Mouse (Mus musculus): ENCODE measurements at regions not wholly inside any gene's neighbourhood (a gene's known extent, or its start where the extent isn't known, plus 50 kb on each side); places are given as distances from the start of the nearest gene placed in this dataset.
A peak's percentile ranks its signal among the peaks of the same experiment; 100 is the strongest.
"Not testable (repeated sequence)": the region's sequence is repeated elsewhere in the genome, so short reads cannot be mapped to it uniquely, and the experiment has no call there.

DNA sequence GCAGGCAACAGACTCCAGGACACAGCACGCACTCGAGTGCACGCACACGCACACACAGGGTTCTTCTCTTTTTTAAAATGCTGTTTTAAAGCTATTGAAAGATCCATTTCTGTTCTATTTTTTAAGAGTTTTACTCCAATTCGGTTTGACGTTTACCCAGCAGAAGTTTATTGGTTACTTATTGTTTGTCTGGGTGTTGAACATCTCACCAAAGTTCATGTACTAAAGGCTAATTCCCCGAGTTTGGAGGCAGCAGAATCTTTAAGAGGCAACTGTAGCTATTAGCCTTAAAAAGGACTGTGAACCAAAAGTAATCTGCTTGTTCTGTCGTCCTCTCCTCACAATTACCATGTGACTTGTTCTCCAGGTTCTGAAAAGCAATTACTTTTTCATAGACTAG, 263.0 kb upstream of the Nfia start:
- DNase-seq = no peak

DNA sequence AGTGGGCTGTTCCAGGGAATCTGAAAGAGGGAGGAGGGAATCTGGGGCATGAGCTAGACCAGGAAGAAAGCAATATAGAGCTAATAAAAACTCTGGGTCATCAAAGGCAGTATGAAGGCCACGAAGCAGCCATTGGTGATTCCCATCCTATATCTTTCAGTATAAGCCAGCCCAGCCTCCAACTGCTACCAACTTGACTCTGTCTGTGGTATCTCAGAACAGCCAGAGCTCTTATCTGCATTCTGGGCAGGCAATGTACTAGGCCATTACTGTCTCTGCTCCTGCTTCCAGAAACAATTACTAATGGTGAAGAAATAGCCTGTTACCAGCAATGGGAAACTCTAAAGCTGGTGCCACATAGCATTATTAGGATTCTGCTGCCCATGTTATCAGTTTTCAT, 266.8 kb upstream of the Nfia start:
- no peak for DNase-seq

DNA sequence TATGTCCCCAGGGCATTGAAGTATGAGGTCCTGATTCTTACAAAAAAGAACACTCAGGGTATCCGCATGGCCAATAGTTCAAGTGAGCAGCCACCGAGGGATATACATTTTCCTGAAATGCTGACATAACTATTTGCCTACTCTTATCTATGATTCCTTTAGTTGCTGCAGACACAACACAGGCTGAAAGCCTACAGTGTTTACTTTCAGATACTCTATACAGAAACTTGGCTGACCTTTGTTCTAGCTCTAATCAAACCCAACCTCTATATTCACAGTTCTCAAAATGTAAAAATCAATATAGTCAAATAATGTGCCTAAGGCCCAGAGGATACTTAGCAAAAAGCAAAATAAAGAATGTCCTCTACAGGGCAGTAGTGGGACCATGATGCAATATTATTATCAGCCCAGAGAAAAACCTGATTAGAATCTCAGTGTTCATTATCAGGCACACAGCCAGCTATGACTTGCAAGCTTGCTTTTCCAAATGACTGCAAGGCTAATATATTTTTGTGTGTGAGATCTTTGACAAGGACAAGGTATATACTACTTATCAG, 281.2 kb upstream of the Nfia start:
- no peak for DNase-seq

DNA sequence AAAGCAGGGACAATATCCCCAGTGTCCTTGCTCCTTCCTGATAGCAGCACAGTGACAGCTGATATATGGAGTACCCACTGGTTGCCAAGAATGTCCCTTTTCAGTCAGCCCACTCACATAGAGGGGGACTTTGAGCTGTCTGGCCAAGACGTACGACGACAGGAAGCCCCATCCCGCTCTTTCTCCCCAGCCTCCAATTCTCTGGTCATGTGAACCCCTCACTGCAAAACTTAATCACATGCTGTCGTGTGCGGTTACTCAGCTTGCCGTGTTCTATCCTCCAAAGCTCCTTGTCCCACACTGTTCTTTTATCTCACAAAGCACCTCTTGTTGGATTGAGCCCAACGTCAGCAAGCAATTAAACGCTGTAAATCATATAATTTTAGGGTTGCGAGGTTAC, 286.2 kb upstream of the Nfia start:
- DNase-seq = no peak

DNA sequence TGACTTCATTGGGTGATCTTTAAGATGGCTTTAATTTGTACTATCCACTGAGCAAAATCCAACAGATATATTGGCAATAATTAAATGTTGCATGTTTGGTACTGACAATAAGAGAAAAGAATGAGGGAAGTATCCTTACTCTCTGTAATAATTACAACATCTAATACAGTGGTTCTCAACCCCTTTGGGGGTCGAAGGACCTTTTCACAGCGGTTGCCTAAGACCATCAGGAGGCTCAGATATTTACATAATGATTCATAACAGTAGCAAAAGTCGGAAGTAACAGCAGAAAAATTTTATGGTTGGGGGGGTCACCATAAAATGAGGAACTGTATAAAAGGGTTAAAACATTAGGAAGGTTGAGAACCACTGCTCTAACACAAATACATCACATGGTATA, 287.3 kb upstream of the Nfia start:
- no peak for DNase-seq

DNA sequence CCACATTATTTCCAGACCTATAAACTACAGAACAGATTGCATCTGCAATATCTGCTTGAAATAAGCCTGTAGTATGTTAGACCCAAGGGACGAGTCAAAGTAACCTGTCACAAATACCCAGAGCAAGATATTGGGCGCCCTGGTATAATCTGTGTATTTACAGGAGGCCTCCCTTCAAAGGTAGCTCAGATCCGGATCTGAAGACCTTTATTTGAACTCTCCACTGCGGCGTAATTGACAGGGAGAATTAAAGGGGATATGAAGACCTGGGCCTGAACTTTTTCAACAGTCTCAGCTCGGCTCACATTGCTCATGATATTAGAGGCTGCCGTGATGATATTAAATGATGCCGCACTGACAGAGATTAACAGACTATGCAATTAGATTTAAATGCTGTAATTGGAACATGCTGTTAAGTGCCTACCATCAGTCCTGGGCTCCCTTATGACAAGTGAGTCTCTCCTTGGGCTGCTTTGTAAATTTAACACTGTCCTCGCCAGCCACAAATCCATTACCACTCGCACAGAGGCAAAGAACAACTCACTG, 289.8 kb upstream of the Nfia start:
- DNase-seq = no peak

DNA sequence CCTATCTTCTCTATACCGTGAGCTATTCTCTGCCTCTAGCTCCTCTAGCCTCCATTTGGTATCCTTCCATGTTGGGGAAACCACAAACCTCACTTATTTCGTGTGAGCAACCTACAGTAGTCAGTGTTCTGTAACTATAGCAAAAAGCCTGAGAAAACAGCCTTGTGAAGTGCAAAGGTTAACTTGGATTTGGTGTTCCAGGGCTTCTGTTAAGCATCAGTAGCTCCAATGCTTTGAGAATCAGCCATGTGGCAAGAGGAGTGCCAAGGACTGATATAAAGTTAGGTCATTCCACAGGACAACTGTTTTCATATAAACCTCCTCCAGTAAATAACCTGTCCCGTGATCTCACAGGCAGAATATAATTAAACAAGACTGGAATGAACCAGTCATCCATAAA, 290.7 kb upstream of the Nfia start:
- no peak for DNase-seq

DNA sequence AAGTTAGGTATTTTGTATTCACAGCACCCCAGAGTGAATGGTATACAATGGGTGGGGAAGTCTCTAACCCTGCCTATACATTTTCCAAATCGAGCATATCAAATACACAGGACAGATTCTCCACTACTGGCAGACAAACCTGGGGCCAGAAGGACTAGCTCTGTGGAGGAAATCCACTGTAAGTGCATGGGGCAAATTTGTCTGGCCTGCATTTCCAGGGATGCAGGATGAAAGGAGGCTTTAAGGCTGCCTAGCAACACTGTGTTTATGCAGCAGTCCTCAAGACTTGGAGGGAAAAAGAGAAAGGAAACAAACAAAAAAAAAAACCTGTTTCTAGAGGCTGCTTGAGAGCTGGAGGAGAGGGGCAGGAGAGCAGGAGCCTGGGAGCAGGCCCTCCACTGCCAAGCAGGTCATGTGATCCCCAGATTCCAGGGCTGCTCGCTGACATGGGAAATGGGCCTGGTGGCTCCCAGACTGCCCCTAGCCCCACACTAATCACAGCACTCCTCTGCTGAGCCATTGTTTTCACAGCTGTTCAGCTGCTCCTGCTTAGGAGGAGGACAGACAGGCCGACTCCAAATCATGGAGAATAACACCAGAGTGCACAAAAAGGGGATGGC, 293.7 kb upstream of the Gm10192 start:
- peak; percentile 54 to 82 for DNase-seq

DNA sequence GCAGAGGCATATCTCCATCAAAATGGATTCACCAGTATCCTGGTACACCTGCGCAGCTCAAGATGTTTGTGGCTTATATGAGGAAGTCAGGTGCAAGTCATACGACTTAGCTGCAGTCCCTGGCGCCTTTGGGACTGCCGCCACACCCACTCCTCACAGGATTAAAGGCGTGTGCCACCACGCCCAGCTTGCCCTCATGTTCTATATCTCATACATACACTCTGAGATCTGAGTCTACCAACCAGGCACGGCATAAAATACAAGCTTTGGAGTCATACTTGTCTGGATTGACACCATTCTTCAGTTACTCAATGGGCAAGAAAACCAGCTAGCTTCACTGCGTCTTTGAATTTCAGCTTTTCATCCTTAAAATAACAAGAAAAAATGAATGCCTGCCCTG, 290.5 kb upstream of the Gm10192 start:
- not testable (repeated sequence) for DNase-seq

DNA sequence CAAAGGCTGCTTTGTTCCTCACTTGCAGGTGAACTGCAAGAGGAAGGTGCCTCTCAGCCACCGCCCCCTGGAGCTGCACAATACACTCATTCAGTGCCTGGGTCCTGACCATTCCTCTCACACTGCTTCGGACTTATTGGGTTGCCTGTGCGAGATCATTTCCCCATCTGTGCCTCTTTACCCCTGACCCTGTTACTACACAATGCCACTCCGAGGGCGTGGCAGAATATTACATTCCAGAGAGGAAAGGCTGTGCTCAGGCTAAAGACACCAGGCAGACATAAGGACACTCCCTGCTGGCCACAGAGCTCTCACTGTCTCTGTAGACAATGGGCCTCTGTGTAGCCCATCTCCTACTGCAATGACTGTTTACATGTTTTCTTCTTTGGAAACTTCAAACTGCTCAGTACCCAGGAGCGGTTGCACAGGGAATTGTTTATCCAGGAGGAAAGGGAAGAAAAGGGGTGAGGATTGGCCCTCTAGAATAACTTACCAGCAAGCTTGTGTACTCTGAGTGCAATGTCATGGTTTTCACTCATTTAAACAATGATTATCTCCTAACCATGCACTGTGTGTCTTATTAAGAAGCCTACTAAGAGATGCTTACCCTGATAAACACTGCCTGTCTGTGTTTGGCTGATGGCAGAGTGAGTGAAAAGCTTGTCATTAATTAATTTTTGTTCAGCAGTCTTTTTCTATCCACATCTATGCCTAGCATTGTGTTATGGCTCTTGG, 283.1 kb upstream of the Gm10192 start:
- DNase-seq = no peak

DNA sequence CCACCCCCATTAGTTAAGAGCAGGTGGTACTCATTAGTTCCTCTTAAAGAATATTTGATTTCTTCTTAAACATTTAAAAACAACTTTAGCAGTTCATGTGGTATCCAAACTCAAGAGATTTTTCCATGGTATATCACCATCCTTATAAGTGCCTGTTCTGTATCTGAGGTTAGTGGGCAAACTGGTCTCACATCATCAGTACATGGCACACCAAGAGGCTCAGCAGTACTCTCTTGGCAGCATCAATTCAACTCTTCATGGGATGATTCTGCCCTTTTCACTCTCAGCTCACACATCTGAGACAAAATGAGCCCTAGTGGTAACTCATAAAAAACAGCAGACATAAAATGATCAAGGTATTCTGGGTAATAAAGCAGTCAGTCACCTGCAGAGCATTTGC, 282.6 kb upstream of the Gm10192 start:
- DNase-seq = no peak

DNA sequence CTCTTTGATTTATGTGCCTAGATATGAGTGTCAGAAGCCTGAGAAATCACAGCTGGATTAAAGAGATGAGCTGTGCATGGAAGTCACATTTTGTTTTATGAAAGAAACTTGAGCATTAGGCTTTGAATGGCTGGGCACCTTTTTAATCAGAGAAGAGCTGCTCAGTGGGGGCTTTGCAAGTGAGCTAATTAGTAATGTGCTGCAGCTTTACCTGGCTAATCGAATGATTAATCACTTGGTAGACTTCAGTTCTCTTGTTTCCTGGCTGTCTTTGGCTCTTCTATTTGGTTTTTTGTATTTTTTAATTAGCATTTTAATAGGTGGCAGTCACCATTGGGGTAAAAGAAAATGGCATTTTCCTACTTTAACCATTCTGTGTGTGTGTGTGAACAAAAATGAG, 278.2 kb upstream of the Gm10192 start:
- no peak for DNase-seq

DNA sequence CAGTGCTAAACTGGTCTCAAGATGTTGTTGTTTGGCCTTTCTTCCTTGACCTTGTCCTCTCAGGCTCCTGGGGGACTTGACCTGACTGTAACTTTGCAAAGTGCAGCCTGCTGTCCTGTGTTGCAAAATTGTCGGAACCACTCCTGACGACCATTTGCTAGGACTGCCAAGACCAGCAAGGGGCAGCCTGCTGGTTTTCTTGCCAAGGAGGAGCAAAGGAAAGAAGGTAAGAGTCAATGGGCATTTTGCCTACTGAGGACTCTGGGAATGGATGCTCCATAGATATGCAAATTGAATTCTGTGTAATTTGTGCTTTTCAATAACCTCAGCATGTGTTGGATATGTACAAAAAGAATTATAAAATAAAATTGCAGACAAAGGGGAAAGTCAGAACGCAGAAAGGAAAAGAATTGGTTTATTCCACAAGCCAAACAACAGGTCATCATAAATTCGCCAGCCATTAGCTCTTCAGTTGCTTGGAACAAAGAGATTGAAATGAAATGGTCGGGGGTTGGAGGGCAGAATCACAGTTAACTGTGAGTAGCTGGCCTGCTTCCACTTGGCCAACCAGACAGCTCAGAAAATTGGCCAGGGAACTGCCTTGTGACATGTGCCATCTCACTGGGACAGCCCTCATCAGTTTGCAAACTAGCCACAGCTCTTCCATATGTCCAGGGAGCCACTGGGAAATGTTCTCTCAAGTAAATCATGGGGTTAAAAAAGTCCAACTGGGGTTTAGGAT, 256.5 kb upstream of the Gm10192 start:
- DNase-seq = peak; percentile 16 to 17

DNA sequence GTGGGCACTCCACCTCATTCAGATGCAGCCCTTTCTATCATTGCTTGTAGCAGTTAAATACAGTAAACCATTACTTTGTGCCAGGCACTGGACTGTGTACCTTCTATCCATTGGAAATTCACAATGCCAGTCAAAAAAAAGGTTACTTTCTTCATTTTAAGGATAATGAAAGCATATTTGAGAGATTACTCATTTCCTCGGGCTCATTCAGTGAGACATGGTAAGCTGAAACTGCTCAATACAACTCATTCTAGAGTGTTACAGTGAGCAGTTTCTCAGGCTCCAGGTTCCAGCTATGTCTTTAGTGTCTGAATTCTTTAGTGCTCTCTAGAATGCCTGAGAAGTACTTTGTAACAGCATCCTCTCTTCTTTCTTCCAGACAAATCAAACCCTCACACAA, 249.7 kb upstream of the Gm10192 start:
- DNase-seq = no peak

DNA sequence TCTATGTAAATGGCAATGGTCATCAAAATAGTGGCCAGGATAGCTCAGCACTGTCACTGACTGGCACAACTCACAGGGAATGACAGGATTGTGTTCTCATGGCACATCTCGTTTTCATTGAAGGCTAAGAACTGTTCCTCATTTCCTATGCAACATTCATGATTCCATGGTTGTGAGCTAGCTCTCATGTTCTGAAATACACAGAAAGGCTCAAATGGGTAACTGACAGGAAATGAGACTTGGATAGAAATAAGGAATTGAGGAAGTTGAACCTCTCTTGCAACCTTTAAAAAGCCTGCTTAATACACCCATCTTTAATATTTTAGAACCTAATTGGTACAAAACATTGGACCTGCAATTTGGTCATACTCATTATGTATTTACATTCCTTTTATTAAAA, 249.1 kb upstream of the Gm10192 start:
- no peak for DNase-seq

DNA sequence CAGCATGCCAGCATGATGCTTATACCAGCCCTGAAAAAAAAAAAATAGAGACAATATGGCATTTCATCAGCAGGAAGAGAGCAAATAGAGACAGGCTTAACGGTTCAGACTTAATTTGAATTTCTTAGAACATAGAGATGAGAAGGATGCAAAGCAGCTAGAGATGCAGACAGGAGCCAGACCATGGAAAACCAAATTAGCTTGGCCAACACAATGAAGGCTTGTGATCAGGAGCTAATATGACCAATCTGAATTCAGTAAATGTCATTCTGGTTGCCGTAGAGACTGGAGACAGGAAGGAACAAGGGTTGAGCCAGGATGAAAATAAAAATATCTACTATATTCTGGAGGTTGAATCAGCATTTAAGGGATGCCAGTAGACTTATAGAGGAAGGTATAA, 248.3 kb upstream of the Gm10192 start:
- no peak for DNase-seq

DNA sequence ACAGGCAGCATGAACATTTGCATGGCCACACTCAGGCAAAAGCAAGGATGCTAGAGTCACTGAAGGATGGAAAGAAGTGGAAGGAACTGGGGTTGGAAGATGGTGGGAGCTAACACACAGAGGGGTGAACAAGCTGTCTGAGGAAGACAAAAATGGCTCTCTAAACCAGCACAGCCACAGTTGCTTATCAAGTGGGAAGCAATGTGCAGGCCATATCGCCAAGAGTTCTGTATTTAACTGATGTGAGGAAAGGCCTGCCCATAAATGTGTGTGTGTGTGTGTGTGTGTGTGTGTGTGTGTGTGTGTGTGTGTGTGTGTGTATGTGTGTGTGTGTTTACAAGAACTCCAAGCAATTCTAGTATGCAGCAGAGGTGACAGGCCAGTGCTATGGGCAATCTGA, 236.9 kb upstream of the Gm10192 start:
- no peak for DNase-seq

DNA sequence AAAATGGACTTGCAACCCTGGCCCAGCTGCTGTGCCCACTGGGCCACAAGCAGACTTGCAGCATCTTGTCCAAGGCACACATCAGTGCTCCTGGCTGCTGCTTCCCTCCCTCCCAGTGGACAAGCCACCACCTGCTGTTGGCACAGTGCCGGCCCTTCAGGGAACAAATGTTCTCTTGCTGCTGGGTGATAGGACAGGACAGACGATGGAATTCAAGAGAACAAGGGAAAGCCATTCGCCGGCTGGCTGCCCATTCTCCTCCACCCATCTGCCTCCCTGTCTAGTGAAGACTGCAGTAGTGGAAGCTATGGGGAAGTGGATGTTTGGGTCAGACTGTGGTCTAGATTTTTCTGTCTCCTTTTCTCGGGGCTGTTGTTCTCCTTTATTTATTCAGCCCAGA, 235.7 kb upstream of the Gm10192 start:
- peak; percentile 56 to 58 for DNase-seq

DNA sequence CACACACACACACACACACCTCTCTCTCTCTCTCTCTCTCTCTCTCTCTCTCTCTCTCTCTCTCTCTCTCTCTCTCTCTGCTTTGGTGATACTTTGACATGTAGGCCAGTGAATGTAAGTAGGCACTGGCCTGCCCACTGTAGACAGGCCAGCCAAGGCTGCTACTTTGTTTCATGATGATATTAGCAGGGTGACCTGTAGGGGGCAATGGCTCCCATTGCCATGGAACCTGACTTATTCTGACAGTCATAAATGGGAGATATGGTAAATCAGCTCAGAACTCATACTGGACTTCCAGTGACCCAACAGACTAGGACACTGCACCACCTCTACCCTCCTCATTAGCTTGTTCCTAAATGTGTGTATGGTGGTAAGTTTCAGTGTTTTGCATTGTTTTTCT, 235.0 kb upstream of the Gm10192 start:
- DNase-seq = no peak

DNA sequence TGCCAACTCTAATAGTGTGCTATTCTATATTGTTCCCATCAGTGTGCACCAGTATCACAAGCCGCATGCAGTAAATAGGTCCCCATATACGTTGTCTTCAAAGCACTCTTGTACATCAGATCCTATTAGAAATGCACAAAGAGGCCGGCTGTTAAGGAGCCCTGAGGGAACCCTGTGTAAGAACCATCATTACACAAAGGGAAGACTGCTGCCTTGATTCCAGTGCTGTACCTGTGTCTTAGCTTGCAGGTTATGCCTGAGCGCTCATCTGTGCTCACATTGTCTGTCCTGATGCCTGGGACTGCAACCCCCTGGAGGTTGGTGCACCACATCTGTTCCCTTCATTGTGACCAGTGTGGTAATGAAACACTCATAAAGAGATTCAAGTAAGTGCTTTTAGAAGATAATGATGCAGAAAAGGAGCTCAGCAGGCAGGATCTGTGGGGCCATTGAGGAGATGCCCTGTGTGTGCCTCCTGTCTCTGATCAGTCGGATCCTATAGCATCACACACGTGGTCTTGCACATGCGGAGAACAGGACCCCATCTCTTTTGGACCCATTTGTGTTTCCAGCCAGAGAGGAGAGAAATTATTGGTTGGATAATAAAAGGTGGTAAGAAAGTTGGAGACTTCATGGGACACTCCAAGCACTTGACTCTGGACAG, 225.8 kb upstream of the Gm10192 start:
- DNase-seq = no peak

DNA sequence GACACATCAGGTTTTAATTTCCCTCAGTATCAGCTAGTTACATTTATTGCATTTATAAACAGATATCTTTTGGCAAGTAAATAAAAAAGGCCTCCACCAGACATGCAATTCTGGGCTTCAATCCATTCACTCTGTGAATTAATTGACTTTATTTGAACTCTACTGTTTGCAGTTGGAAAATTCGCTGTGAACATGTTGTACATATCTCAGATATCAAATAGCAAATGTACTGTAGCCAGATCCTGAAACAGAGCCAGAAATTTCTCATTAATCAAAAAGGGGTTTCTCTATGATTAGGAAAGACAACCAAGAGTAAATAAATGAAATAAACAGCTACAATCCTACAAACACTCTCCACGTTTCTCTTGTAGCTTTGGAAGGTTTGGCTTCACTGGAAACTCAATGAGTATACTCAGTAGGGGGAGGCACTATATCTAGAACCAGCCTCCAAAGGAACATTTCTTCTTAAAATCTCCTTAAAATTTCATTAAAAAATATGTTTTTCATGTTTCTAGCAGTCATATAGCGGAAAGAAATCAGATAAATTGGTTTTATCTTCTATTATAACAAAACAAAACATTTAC, 211.8 kb upstream of the Gm10192 start:
- DNase-seq = no peak

DNA sequence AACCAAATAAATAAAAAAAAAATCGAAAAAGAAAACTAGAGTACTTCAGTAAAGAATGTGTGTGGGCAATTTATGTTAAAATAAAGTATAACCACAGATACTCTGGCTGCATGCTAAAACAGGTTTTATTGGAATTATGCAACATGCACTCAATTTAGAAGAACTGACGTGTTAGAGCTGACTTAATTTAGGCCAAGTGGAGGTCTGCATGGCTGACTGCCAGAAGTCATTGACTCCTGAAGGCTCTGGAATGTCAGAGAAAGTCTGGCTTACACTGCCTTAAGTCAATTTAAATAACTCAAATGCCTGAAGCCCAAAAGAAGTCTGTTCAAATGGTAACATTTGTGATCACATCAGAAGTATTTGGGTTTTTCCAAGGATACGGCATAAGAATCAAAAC, 198.1 kb upstream of the Gm10192 start:
- DNase-seq = no peak
